Mouse (Mus musculus): ENCODE measurements around the gene Adamtsl5. TPM values are rescaled to one million over a fixed set of nuclear protein-coding genes. Genes with fewer than 3 reads are reported as not detected.
A peak's percentile ranks its signal among the peaks of the same experiment; 100 is the strongest.

Gene Adamtsl5
- polyA plus RNA-seq, 1 experiment: 8.8 TPM

DNA sequence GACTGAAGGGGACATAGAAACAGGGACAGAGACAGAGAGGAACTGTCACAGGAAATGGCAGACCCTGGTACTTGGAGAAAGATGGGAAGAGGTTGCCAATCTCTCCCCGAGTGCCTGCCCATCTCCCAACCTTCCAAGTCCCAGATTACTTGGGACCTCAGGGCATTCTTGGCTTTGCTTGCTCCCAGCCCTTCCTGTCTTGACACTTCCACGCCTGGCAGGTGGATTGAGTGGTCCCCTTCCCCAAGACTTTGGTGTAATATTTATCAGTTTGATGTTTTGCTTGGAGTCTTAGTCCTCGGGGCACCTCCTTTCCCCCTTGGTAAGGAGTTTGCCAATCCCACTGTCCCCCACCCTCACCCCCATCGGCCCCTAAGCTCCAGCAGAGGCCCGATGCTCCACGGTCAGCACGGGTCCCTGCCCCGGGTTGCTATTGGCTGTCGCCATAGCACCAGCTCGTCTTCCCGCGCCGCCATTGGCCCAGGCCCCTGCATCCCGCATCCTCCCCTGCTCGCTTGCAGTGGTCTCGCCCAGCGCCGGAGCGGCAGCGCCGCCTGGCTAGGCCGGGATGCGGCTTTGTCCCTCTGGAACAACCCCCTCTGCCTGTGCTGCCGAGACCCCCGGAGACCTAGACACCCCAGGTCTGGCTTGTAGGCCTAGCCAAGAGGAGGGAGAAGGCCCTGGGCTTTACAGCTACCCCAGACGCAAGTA lies 49.5 kb downstream of the Adamtsl5 start:
- Histone ChIP-seq H3K27ac (ENCODE audit: insufficient read depth, low read depth, low read length) (no peak overlapping the region), H3K4me1 (ENCODE audit: control insufficient read depth, insufficient read depth, low read length) (peaks cover 3% of the 10 kb centered on the region; the same call in 1 of the 2 replicates), H3K4me3 (ENCODE audit: insufficient read depth, low read length) (no peak overlapping the region)
- no peak for TF ChIP-seq CTCF (IDR thresholded peaks at IDR 0.05; ENCODE audit: low read depth, low read length)
- TF ChIP-seq POLR2A (IDR thresholded peaks at IDR 0.05; ENCODE audit: borderline replicate concordance, low read depth, low read length): no peak

GRCm38 (mm10) chr10:80297526-80298133 lies 50.6 kb downstream of the Adamtsl5 start:
- peaks cover 3% of the 10 kb centered on the region; the same call in 1 of the 2 replicates for H3K4me1 ChIP-seq (ENCODE audit: control insufficient read depth, insufficient read depth, low read length)
- TF ChIP-seq CTCF (IDR thresholded peaks at IDR 0.05; ENCODE audit: low read depth, low read length) (no peak), POLR2A (IDR thresholded peaks at IDR 0.05; ENCODE audit: borderline replicate concordance, low read depth, low read length) (no peak)
- H3K27ac ChIP-seq (ENCODE audit: insufficient read depth, low read depth, low read length): no peak overlapping the region
- H3K4me3 ChIP-seq (ENCODE audit: insufficient read depth, low read length): no peak overlapping the region

DNA sequence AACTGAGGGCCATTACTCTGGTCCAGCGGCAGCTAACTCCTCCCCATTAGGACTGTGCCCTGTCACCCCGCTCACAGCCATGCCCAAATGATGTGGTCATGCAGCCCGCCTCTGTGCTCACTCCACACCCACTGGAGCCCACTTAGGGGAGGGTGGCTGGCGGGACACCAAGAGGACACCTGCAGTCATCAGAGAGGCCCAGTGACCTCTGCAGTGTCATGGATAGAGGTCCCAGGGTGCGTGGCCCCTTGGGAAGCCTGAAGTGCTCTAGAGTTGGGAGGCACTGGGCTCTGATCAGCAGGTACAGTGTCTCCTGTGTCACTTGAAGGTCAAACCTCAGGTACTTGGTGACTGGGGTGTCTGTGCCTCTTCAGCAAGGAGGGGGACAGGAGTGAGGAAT lies 51.4 kb downstream of the Adamtsl5 start:
- no peak for TF ChIP-seq POLR2A (IDR thresholded peaks at IDR 0.05; ENCODE audit: borderline replicate concordance, low read depth, low read length)
- TF ChIP-seq CTCF (IDR thresholded peaks at IDR 0.05; ENCODE audit: low read depth, low read length): no peak
- peaks cover 3% of the 10 kb centered on the region; the same call in 1 of the 2 replicates for H3K4me1 ChIP-seq (ENCODE audit: control insufficient read depth, insufficient read depth, low read length)
- no peak overlapping the region for H3K27ac ChIP-seq (ENCODE audit: insufficient read depth, low read depth, low read length)
- no peak overlapping the region for H3K4me3 ChIP-seq (ENCODE audit: insufficient read depth, low read length)

GRCm38 (mm10) chr10:80295618-80296425 lies 52.4 kb downstream of the Adamtsl5 start, which contains the start of gene Apc2:
Gene Apc2, plus strand, starts transcription at chr10:80295977.
- peak; percentile 61 for TF ChIP-seq CTCF (IDR thresholded peaks at IDR 0.05; ENCODE audit: low read depth, low read length)
- TF ChIP-seq POLR2A (IDR thresholded peaks at IDR 0.05; ENCODE audit: borderline replicate concordance, low read depth, low read length): no peak
- Histone ChIP-seq H3K4me3 (ENCODE audit: insufficient read depth, low read length) (peak within 1 kb of the TSS; percentile 5; the same call in 1 of the 2 replicates), H3K27ac (ENCODE audit: insufficient read depth, low read depth, low read length) (no peak within 1 kb of the TSS), H3K4me1 (ENCODE audit: control insufficient read depth, insufficient read depth, low read length) (peaks cover 3% of the 10 kb centered on the region; the same call in 1 of the 2 replicates)

GRCm38 (mm10) chr10:80294788-80295303 lies 53.4 kb downstream of the Adamtsl5 start:
- H3K4me1 ChIP-seq (ENCODE audit: control insufficient read depth, insufficient read depth, low read length): peaks cover 3% of the 10 kb centered on the region; the same call in 1 of the 2 replicates
- no peak for TF ChIP-seq CTCF (IDR thresholded peaks at IDR 0.05; ENCODE audit: low read depth, low read length)
- no peak for TF ChIP-seq POLR2A (IDR thresholded peaks at IDR 0.05; ENCODE audit: borderline replicate concordance, low read depth, low read length)
- H3K27ac ChIP-seq (ENCODE audit: insufficient read depth, low read depth, low read length): no peak overlapping the region
- H3K4me3 ChIP-seq (ENCODE audit: insufficient read depth, low read length): no peak overlapping the region

DNA sequence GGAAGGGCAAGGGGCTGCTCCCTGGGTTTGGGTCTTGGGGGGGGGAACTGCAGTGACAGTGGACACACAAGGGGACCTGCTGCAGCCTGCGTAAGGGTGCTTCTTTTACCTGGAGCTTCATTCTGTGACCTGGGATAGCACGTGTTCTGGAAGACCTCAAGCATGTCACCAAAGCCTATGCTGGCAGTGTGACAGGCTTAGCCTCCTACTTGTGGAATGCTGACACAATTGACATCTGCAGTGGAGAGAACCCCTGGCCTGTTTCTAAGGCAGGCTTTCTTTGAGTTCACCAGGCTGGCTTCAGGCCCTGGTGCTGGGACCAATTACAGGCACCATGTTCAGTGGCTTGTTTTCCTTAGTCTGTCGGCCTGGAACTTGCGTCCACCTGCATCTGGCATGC lies 53.9 kb downstream of the Adamtsl5 start:
- Histone ChIP-seq H3K4me3 (ENCODE audit: insufficient read depth, low read length) (peak overlapping the region; percentile 93; the same call in 1 of the 2 replicates), H3K27ac (ENCODE audit: insufficient read depth, low read depth, low read length) (no peak overlapping the region), H3K4me1 (ENCODE audit: control insufficient read depth, insufficient read depth, low read length) (peaks cover 3% of the 10 kb centered on the region; the same call in 1 of the 2 replicates)
- no peak for TF ChIP-seq CTCF (IDR thresholded peaks at IDR 0.05; ENCODE audit: low read depth, low read length)

GRCm38 (mm10) chr10:80293325-80293724 lies 54.9 kb downstream of the Adamtsl5 start:
- no peak for TF ChIP-seq POLR2A (IDR thresholded peaks at IDR 0.05; ENCODE audit: borderline replicate concordance, low read depth, low read length)
- TF ChIP-seq CTCF (IDR thresholded peaks at IDR 0.05; ENCODE audit: low read depth, low read length): no peak
- Histone ChIP-seq H3K27ac (ENCODE audit: insufficient read depth, low read depth, low read length) (peak overlapping the region; percentile 67), H3K4me3 (ENCODE audit: insufficient read depth, low read length) (peak overlapping the region; percentile 93), H3K4me1 (ENCODE audit: control insufficient read depth, insufficient read depth, low read length) (peaks cover 3% of the 10 kb centered on the region; the same call in 1 of the 2 replicates)

DNA sequence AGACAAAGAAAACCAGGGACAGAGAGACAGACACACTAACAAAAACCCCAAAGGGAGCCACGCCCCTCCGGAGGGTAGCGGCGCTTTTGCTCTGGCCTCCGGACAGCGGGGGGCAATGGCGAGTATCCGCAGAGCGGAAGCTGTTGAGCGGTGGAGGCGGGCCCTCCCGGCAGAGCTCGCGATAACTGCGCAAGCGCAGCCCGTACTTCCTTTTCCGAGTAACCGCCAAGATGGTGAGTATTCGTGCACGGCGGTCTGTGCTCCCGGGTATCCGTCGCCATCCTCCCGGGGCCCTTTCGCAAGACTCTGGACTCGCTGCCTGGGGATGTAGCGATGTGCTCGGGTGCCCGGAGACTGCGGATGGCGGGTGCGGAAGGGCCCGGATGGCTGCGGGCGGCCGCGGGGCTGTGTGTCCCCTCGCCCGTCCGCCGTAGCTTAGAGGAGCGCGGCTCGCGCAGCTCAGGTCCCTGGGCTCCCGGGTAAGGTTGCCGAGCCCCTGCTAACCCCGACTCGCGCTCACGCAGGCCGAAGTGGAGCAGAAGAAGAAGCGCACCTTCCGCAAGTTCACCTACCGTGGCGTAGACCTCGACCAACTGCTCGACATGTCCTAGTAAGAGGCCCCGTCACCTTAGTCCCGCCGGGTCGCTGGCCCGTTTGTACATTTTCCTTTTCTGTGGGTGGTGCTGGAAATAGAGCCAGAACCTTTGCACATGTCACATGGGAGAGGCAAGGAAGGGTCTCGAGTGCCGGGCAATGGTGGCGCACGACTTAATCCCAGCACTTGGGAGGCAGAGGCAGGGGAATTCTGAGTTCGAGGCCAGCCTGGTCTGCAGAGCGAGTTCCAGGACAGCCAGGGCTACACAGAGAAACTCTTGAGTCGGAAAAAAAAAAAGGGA lies 55.7 kb downstream of the Adamtsl5 start, which contains the start of gene Rps15:
TSS of gene Rps15 (plus strand) at position 203 of the 896 bp plus-strand sequence.
- Histone ChIP-seq H3K4me3 (ENCODE audit: insufficient read depth, low read length) (peak within 1 kb of the TSS; percentile 93), H3K4me1 (ENCODE audit: control insufficient read depth, insufficient read depth, low read length) (peaks cover 3% of the 10 kb centered on the region; the same call in 1 of the 2 replicates), H3K27ac (ENCODE audit: insufficient read depth, low read depth, low read length) (peak within 1 kb of the TSS; percentile 67)
- TF ChIP-seq POLR2A (IDR thresholded peaks at IDR 0.05; ENCODE audit: borderline replicate concordance, low read depth, low read length): 0 out of 2 replicates have a peak, but pooled peaks have one; percentile 84
- no peak; the same call in 1 of the 2 replicates for TF ChIP-seq CTCF (IDR thresholded peaks at IDR 0.05; ENCODE audit: low read depth, low read length)

Other genes with a start within 250 kb of the Adamtsl5 start
- gene Sbno2, start 242.8 kb downstream of the Adamtsl5 start, polyA plus RNA-seq (2012; ENCODE audit: insufficient read depth, insufficient read length, missing spikeins): 54.5 and 55.8 TPM in 2 replicates
- 104 TPM in 2 replicates for gene Stk11, start 232.6 kb downstream of the Adamtsl5 start, polyA plus RNA-seq (2012; ENCODE audit: insufficient read depth, insufficient read length, missing spikeins)
- 198 TPM in 2 replicates for gene Atp5d, start 209.8 kb downstream of the Adamtsl5 start, polyA plus RNA-seq (2012; ENCODE audit: insufficient read depth, insufficient read length, missing spikeins)
- 2.0 and 2.9 TPM in 2 replicates for gene Cbarp, start 207.6 kb downstream of the Adamtsl5 start, polyA plus RNA-seq (2012; ENCODE audit: insufficient read depth, insufficient read length, missing spikeins)
- gene Midn, start 200.1 kb downstream of the Adamtsl5 start, polyA plus RNA-seq (2012; ENCODE audit: insufficient read depth, insufficient read length, missing spikeins): 32.9 and 40.5 TPM in 2 replicates
- gene Cirbp, start 182.4 kb downstream of the Adamtsl5 start, polyA plus RNA-seq (2012; ENCODE audit: insufficient read depth, insufficient read length, missing spikeins): 48.0 and 49.8 TPM in 2 replicates
- gene 1600002K03Rik, start 175.5 kb downstream of the Adamtsl5 start, polyA plus RNA-seq (2012; ENCODE audit: insufficient read depth, insufficient read length, missing spikeins): 22.7 and 23.9 TPM in 2 replicates
- 0.51 and 1.0 TPM in 2 replicates for gene Efna2, start 168.9 kb downstream of the Adamtsl5 start, polyA plus RNA-seq (2012; ENCODE audit: insufficient read depth, insufficient read length, missing spikeins)
- gene Mum1, start 122.0 kb downstream of the Adamtsl5 start, polyA plus RNA-seq (2012; ENCODE audit: insufficient read depth, insufficient read length, missing spikeins): 27.2 and 36.2 TPM in 2 replicates
- 104 and 108 TPM in 2 replicates for gene Ndufs7, start 99.3 kb downstream of the Adamtsl5 start, polyA plus RNA-seq (2012; ENCODE audit: insufficient read depth, insufficient read length, missing spikeins)
- gene Gamt, start 87.4 kb downstream of the Adamtsl5 start, polyA plus RNA-seq (2012; ENCODE audit: insufficient read depth, insufficient read length, missing spikeins): 19.5 and 26.3 TPM in 2 replicates
- gene Dazap1, start 86.9 kb downstream of the Adamtsl5 start, polyA plus RNA-seq (2012; ENCODE audit: insufficient read depth, insufficient read length, missing spikeins): 103 and 109 TPM in 2 replicates
- 1,336 and 1,616 TPM in 2 replicates for gene Rps15, start 56.0 kb downstream of the Adamtsl5 start, polyA plus RNA-seq (2012; ENCODE audit: insufficient read depth, insufficient read length, missing spikeins)
- gene Apc2, start 52.4 kb downstream of the Adamtsl5 start, polyA plus RNA-seq (2012; ENCODE audit: insufficient read depth, insufficient read length, missing spikeins): 0.25 and 0.81 TPM in 2 replicates
- gene 2310011J03Rik, start 27.9 kb downstream of the Adamtsl5 start, polyA plus RNA-seq (2012; ENCODE audit: insufficient read depth, insufficient read length, missing spikeins): 38.8 and 39.3 TPM in 2 replicates
- 2.2 and 2.5 TPM in 2 replicates for gene Pcsk4, start 18.9 kb downstream of the Adamtsl5 start, polyA plus RNA-seq (2012; ENCODE audit: insufficient read depth, insufficient read length, missing spikeins)
- gene Reep6, start 18.5 kb downstream of the Adamtsl5 start, polyA plus RNA-seq (2012; ENCODE audit: insufficient read depth, insufficient read length, missing spikeins): 1.5 TPM in 1 of 2 replicates, not detected in the other
- gene Plk5, start 8.0 kb upstream of the Adamtsl5 start, polyA plus RNA-seq (2012; ENCODE audit: insufficient read depth, insufficient read length, missing spikeins): not detected in 2 replicates
- 5.8 and 8.3 TPM in 2 replicates for gene Mex3d, start 39.2 kb upstream of the Adamtsl5 start, polyA plus RNA-seq (2012; ENCODE audit: insufficient read depth, insufficient read length, missing spikeins)
- gene Mbd3, start 51.1 kb upstream of the Adamtsl5 start, polyA plus RNA-seq (2012; ENCODE audit: insufficient read depth, insufficient read length, missing spikeins): 55.6 and 58.2 TPM in 2 replicates
- gene Uqcr11, start 58.4 kb upstream of the Adamtsl5 start, polyA plus RNA-seq (2012; ENCODE audit: insufficient read depth, insufficient read length, missing spikeins): 175 and 193 TPM in 2 replicates
- gene Tcf3, start 85.2 kb upstream of the Adamtsl5 start, polyA plus RNA-seq (2012; ENCODE audit: insufficient read depth, insufficient read length, missing spikeins): 25.5 and 27.4 TPM in 2 replicates
- gene Onecut3, start 146.4 kb upstream of the Adamtsl5 start, polyA plus RNA-seq (2012; ENCODE audit: insufficient read depth, insufficient read length, missing spikeins): not detected in 2 replicates
- gene Atp8b3, start 190.7 kb upstream of the Adamtsl5 start, polyA plus RNA-seq (2012; ENCODE audit: insufficient read depth, insufficient read length, missing spikeins): not detected in 2 replicates
- 28.9 and 29.8 TPM in 2 replicates for gene Rexo1, start 213.1 kb upstream of the Adamtsl5 start, polyA plus RNA-seq (2012; ENCODE audit: insufficient read depth, insufficient read length, missing spikeins)
- gene Klf16, start 228.9 kb upstream of the Adamtsl5 start, polyA plus RNA-seq (2012; ENCODE audit: insufficient read depth, insufficient read length, missing spikeins): 7.7 and 9.3 TPM in 2 replicates
- 63.2 and 67.3 TPM in 2 replicates for gene Abhd17a, start 241.9 kb upstream of the Adamtsl5 start, polyA plus RNA-seq (2012; ENCODE audit: insufficient read depth, insufficient read length, missing spikeins)